Mouse (Mus musculus) kidney, postnatal 0 days (tissue): ENCODE measurements around the gene Cd79b. TPM values are rescaled to one million over a fixed set of nuclear protein-coding genes. Genes with fewer than 3 reads are reported as not detected.

Experiments
- ATAC-seq: fragments of 200-750 bp; cut with Nextera tagmentation; replicated peaks from 2 replicates; pipeline ENCODE4 v1.8.0; 2017; ENCODE audit warnings: low read depth, moderate number of reproducible peaks, moderate TSS enrichment, moderate library complexity; ENCODE audit not compliant: low FRiP score
- DNase-seq: peaks from one replicate; pipeline ENCODE4 v3.0.0-alpha.2; 2016; ENCODE audit warnings: low spot score
- H3K27ac ChIP-seq: fragments of 300-500 bp; sonication (generic); 2 replicates; pipeline ENCODE4 v1.5.1; 2014; ENCODE audit warnings: mild to moderate bottlenecking
- H3K27me3 ChIP-seq: fragments of 300-500 bp; sonication (generic); 2 replicates; pipeline ENCODE4 v1.6.1; 2014; ENCODE audit warnings: low read length, mixed read lengths; ENCODE audit not compliant: insufficient read depth
- H3K36me3 ChIP-seq: fragments of 300-500 bp; sonication (generic); 2 replicates; pipeline ENCODE4 v1.6.1; 2014; ENCODE audit warnings: low read length, mixed read lengths; ENCODE audit not compliant: insufficient read depth
- H3K4me1 ChIP-seq: fragments of 300-500 bp; sonication (generic); replicated peaks from 2 replicates; pipeline ENCODE4 v1.6.1; 2014; ENCODE audit warnings: antibody characterized with exemption, low read length, mixed read lengths; ENCODE audit not compliant: insufficient read depth
- H3K4me2 ChIP-seq: fragments of 300-500 bp; sonication (generic); 2 replicates; pipeline ENCODE4 v1.6.1; 2014; ENCODE audit warnings: mild to moderate bottlenecking, low read length, moderate library complexity, mixed read lengths
- H3K4me3 ChIP-seq: fragments of 300-500 bp; sonication (generic); replicated peaks from 2 replicates; pipeline ENCODE4 v1.5.1; 2014; ENCODE audit warnings: low read depth, low read length
- H3K9ac ChIP-seq: fragments of 300-500 bp; sonication (generic); 2 replicates; pipeline ENCODE4 v1.6.1; 2014; ENCODE audit warnings: low read depth, low read length
- H3K9me3 ChIP-seq: fragments of 300-500 bp; sonication (generic); replicated peaks from 2 replicates; pipeline ENCODE4 v1.6.1; 2016; ENCODE audit warnings: low read length, inconsistent platforms, mixed read lengths
- CTCF ChIP-seq: IDR thresholded peaks from 2 replicates; pipeline ENCODE4 v1.5.1; 2016; ENCODE audit warnings: antibody characterized with exemption, low read depth, mild to moderate bottlenecking, moderate library complexity
- WGBS: fragments of 180-500 bp; shearing (Covaris S2); extraction: QIAGEN DNeasy Blood & Tissue Kit; methylation state at CpG from one replicate; pipeline ENCODE4 v1.1.7; 2014; 5-methylcytosine and 5-hydroxymethylcytosine counted together
- polyA plus RNA-seq: library from polyadenylated mRNA; unstranded; fragments of >200 nt; fragmentation: Nextera tagmentation; extraction: Ambion mirVana; gene quantifications from 2 replicates; pipeline ENCODE4 v1.2.1, GENCODE M21; 2015

The Cd79b gene
- polyA plus RNA-seq, 1 experiment from 2014 or later, result 7.7 TPM

- peaks cover 10% of the 10 kb centered on the region for H3K4me1 ChIP-seq
- H3K27me3 ChIP-seq, result no peaks in the 10 kb centered on the region
- peaks cover 69% of the 10 kb centered on the region for H3K36me3 ChIP-seq
- ATAC-seq, result no peak
- no peaks in the 10 kb centered on the region for H3K9me3 ChIP-seq
- H3K4me2 ChIP-seq, result no peak overlapping the region
- DNase-seq, result no peak
- H3K9ac ChIP-seq, result no peak overlapping the region
- 88% methylated on average over 9 of the region's 9 CpGs for WGBS
- H3K4me3 ChIP-seq, result no peak overlapping the region
- TF ChIP-seq CTCF, result no peak
- H3K27ac ChIP-seq, result no peak overlapping the region
These were observed 50.6 kb downstream of the Cd79b start for GRCm38 (mm10) chr11:106263963-106264362.

Other genes with a start within 250 kb of the Cd79b start
- gene Taco1, start 248.7 kb downstream of the Cd79b start, polyA plus RNA-seq, result 10.5 and 10.8 TPM in 2 replicates
- gene Map3k3, start 230.1 kb downstream of the Cd79b start, polyA plus RNA-seq, result 20.0 and 20.5 TPM in 2 replicates
- gene Gm10840, start 153.9 kb downstream of the Cd79b start, polyA plus RNA-seq, result not detected in 2 replicates
- 132 and 140 TPM in 2 replicates for gene Limd2, start 153.9 kb downstream of the Cd79b start, polyA plus RNA-seq
- 19.9 and 21.6 TPM in 2 replicates for gene Strada, start 112.6 kb downstream of the Cd79b start, polyA plus RNA-seq
- 81.1 and 88.0 TPM in 2 replicates for gene Ccdc47, start 98.4 kb downstream of the Cd79b start, polyA plus RNA-seq
- 48.6 and 52.1 TPM in 2 replicates for gene Ddx42, start 97.8 kb downstream of the Cd79b start, polyA plus RNA-seq
- 40.6 and 45.1 TPM in 2 replicates for gene Ftsj3, start 58.7 kb downstream of the Cd79b start, polyA plus RNA-seq
- 223 and 251 TPM in 2 replicates for gene Psmc5, start 58.6 kb downstream of the Cd79b start, polyA plus RNA-seq
- 42.7 and 44.6 TPM in 2 replicates for gene Smarcd2, start 41.8 kb downstream of the Cd79b start, polyA plus RNA-seq
- 0.49 and 0.59 TPM in 2 replicates for gene Tcam1, start 38.1 kb downstream of the Cd79b start, polyA plus RNA-seq
- gene Gh, start 12.9 kb downstream of the Cd79b start, polyA plus RNA-seq, result not detected in 2 replicates
- 0.22 and 0.37 TPM in 2 replicates for gene Scn4a, start 38.5 kb upstream of the Cd79b start, polyA plus RNA-seq
- 0.15 and 0.24 TPM in 2 replicates for gene Prr29, start 50.7 kb upstream of the Cd79b start, polyA plus RNA-seq
- 62.5 and 63.3 TPM in 2 replicates for gene Icam2, start 73.3 kb upstream of the Cd79b start, polyA plus RNA-seq
- gene Ern1, start 173.1 kb upstream of the Cd79b start, polyA plus RNA-seq, result 3.3 and 3.5 TPM in 2 replicates